Mouse (Mus musculus) frontal cortex, adult (tissue): Measurements from ENCODE around the gene Smug1.
A peak's percentile ranks its signal among the peaks of the same experiment; 100 is the strongest.

ENCODE experiments used
- ATAC-seq: cut with Nextera tagmentation; 2 replicates; pipeline ENCODE4 v1.9.2; 2017; ENCODE audit warnings: mild to moderate bottlenecking, moderate library complexity, mixed read lengths; ENCODE audit not compliant: low TSS enrichment

Smug1 gene

DNA sequence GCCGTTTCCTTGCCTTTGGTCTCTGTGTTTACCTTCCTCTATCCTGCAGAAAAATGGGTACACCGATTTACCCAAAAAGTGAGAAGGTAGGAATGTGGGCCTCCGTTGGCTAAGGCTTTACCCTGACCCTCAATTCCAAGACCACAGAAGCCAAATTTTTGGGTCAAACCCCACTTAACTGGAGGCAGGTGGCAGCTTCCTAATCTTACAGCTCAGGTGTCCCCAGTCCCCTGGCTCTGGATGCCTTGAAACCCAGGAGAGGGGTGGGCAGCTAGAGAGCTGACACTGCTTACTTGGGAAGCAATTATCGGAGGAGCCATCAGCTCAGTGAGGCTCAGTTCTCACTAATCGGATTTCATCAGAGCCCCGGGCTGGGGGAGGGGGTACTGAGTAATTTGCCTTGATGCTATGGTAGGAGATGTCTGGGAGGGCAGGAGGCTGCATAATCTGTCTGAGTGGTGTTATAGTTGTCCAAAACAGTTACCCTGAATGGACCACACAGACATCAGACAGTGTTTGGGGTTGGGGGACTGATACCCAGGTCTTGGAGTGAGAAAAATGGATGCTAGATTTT lies at the start of gene Smug1:
TSS of gene Smug1 (minus strand) at position 51 of the 574 bp plus-strand sequence.
- ATAC-seq, result no peak

DNA sequence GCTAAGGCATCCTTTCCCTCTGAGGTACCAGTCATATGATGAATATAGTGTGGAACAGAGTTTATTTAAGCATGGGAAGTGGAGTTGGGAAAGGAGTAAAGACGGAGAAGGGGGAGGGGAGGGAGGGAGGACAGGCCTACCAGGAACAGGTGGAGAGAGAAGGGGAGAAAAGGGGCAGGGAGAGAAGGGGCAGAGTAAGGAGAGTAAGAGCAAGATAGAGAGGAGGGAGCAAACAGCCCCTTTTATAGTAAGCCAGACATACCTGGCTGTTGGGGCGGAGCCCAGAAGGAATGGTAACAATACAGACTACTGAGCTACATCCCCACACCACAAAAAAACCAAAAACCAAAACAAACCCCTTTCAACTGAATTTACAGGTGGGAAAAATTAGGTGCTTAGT lies 49.2 kb upstream of the Smug1 start:
- no peak for ATAC-seq

- ATAC-seq, result peak; percentile 97
These were observed 48.3 kb upstream of the Smug1 start for GRCm38 (mm10) chr15:103214971-103215907.

- no peak; the same call in 1 of the 2 replicates for ATAC-seq
These were observed 47.3 kb upstream of the Smug1 start for GRCm38 (mm10) chr15:103214149-103214548.

- ATAC-seq, result no peak; the same call in 1 of the 2 replicates
These were observed 38.3 kb upstream of the Smug1 start for GRCm38 (mm10) chr15:103205156-103205555.

GRCm38 (mm10) chr15:103202088-103202793 lies 35.3 kb upstream of the Smug1 start:
- no peak; the same call in 1 of the 2 replicates for ATAC-seq

DNA sequence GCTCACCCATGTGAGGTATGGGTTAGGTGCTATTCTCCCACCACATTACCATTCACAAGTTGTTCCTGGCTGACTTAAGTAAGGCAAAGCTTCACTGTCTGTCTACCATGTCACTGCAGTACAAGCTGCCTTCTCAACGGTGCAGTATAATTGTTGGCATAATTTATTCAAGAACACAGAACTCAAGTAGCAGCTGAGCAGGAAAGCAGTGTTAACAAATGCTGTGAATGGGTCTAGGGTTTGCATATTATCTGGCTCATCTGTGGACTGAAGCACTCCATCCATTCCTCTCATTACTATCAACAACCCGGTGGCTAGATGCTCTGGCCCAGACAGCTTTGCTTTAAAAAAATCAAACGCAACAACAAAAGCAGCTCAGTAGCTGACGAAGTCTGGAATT lies 30.9 kb upstream of the Smug1 start:
- no peak for ATAC-seq

DNA sequence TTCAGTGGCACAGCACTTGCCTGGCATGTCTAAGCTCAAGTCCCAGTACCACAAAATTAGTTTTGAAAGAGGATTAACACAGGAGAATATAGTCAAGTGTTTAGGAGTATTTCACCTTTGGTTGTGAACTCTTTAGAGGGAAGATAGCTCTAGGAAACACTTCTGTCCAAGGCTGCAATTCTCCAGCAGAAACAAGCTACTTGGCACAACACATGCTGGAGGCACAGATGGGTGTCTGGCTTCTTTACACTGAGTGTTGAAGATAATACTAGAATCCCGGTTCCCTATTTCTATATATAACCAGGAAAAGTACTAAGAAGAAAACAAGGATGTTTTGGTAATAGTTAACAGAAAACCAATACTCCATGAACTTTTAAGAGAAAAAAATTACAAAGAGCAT lies 29.9 kb upstream of the Smug1 start:
- ATAC-seq, result peak; percentile 58; the same call in 1 of the 2 replicates

- ATAC-seq, result no peak
These were observed 26.7 kb upstream of the Smug1 start for GRCm38 (mm10) chr15:103193606-103194005.

- peak; percentile 69 for ATAC-seq
These were observed 23.9 kb upstream of the Smug1 start for GRCm38 (mm10) chr15:103190531-103191462.

GRCm38 (mm10) chr15:103190083-103190482 lies 23.2 kb upstream of the Smug1 start:
- ATAC-seq, result no peak

- ATAC-seq, result no peak
These were observed 20.9 kb upstream of the Smug1 start for GRCm38 (mm10) chr15:103187803-103188202.

GRCm38 (mm10) chr15:103185462-103186198 lies 18.7 kb upstream of the Smug1 start:
- ATAC-seq, result peak; percentile 29; the same call in 1 of the 2 replicates

GRCm38 (mm10) chr15:103183651-103184610 lies 17.0 kb upstream of the Smug1 start:
- ATAC-seq, result no peak

- peak; percentile 60; the same call in 1 of the 2 replicates for ATAC-seq
These were observed 16.2 kb upstream of the Smug1 start for GRCm38 (mm10) chr15:103183135-103183534.

- peak; percentile 43 for ATAC-seq
These were observed 15.4 kb upstream of the Smug1 start for GRCm38 (mm10) chr15:103182166-103182790.

DNA sequence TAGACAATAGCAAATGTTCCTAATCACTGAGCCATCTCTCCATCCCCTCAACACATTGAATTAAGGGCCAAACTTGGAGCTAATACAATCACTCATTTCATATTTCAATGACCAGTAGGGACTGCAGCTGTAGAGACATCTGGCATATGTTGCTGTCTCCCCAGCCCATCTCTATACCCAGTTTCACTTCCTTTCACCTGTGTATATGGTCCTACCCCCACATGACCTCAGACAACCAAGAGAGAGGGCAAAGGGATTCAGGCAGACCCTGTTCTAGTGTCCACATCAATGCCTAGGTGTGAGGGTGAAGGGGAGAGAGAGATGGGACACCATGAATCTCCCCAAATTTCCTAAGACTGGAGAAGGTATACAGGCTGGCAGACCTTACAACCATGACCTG lies 13.5 kb upstream of the Smug1 start:
- no peak for ATAC-seq

- no peak for ATAC-seq
These were observed 11.9 kb upstream of the Smug1 start for GRCm38 (mm10) chr15:103178767-103179166.

- no peak for ATAC-seq
These were observed 11.2 kb upstream of the Smug1 start for GRCm38 (mm10) chr15:103178137-103178536.
